Mouse (Mus musculus): ENCODE results near the gene Htr3b. TPM values are rescaled to one million over a fixed set of nuclear protein-coding genes. Genes with fewer than 3 reads are reported as not detected.
"Not testable (repeated sequence)": the region's sequence is repeated elsewhere in the genome, so short reads cannot be mapped to it uniquely, and the experiment has no call there.

The Htr3b gene
- total RNA-seq (2022) = not detected

- no peak for DNase-seq (ENCODE audit: low spot score)
These were observed at the start of gene Htr3b for GRCm38 (mm10) chr9:48964587-48965040. Gene Htr3b, minus strand, starts transcription at chr9:48964990.

- DNase-seq (ENCODE audit: low spot score) = no peak
These were observed 34.5 kb upstream of the Htr3b start for GRCm38 (mm10) chr9:48999256-48999655.

GRCm38 (mm10) chr9:48995735-48996134 lies 30.9 kb upstream of the Htr3b start:
- no peak for DNase-seq (ENCODE audit: low spot score)

GRCm38 (mm10) chr9:48994779-48995178 lies 30.0 kb upstream of the Htr3b start:
- DNase-seq (ENCODE audit: low spot score) = no peak

GRCm38 (mm10) chr9:48991671-48992070 lies 26.9 kb upstream of the Htr3b start:
- no peak for DNase-seq (ENCODE audit: low spot score)

GRCm38 (mm10) chr9:48987201-48988101 lies 22.7 kb upstream of the Htr3b start:
- DNase-seq (ENCODE audit: low spot score) = no peak

- peak; percentile 52 for DNase-seq (ENCODE audit: low spot score)
These were observed 21.9 kb upstream of the Htr3b start for GRCm38 (mm10) chr9:48986616-48987141.

- peak; percentile 16 for DNase-seq (ENCODE audit: low spot score)
These were observed 20.9 kb upstream of the Htr3b start for GRCm38 (mm10) chr9:48985708-48986088.

- DNase-seq (ENCODE audit: low spot score) = peak; percentile 99
These were observed 20.3 kb upstream of the Htr3b start, which contains the start of gene Usp28 for GRCm38 (mm10) chr9:48984845-48985707. Gene Usp28, plus strand, starts transcription at chr9:48985375.

- DNase-seq (ENCODE audit: low spot score) = no peak
These were observed 19.6 kb upstream of the Htr3b start for GRCm38 (mm10) chr9:48984320-48984844.

- not testable (repeated sequence) for DNase-seq (ENCODE audit: low spot score)
These were observed 19.0 kb upstream of the Htr3b start for GRCm38 (mm10) chr9:48983801-48984200.

- no peak for DNase-seq (ENCODE audit: low spot score)
These were observed 17.0 kb upstream of the Htr3b start for GRCm38 (mm10) chr9:48981827-48982226.

- no peak for DNase-seq (ENCODE audit: low spot score)
These were observed 16.0 kb upstream of the Htr3b start for GRCm38 (mm10) chr9:48980781-48981180.

- DNase-seq (ENCODE audit: low spot score) = no peak
These were observed 15.6 kb upstream of the Htr3b start for GRCm38 (mm10) chr9:48980371-48980770.

- no peak for DNase-seq (ENCODE audit: low spot score)
These were observed 12.0 kb upstream of the Htr3b start for GRCm38 (mm10) chr9:48976661-48977355.

GRCm38 (mm10) chr9:48972494-48972893 lies 7.7 kb upstream of the Htr3b start:
- DNase-seq (ENCODE audit: low spot score) = no peak

GRCm38 (mm10) chr9:48962131-48962530 lies 2.7 kb downstream of the Htr3b start:
- no peak for DNase-seq (ENCODE audit: low spot score)

- no peak for DNase-seq (ENCODE audit: low spot score)
These were observed 3.5 kb downstream of the Htr3b start for GRCm38 (mm10) chr9:48961314-48961713.

GRCm38 (mm10) chr9:48947565-48947964 lies 17.2 kb downstream of the Htr3b start:
- no peak for DNase-seq (ENCODE audit: low spot score)

- no peak for DNase-seq (ENCODE audit: low spot score)
These were observed 22.4 kb downstream of the Htr3b start for GRCm38 (mm10) chr9:48942349-48942748.

- no peak for DNase-seq (ENCODE audit: low spot score)
These were observed 35.4 kb downstream of the Htr3b start for GRCm38 (mm10) chr9:48929436-48929835.

Data from heart, adult 8-10 months (tissue).